ENCODE assay signal across 30 mouse cellular contexts in the genomic region with DNA sequence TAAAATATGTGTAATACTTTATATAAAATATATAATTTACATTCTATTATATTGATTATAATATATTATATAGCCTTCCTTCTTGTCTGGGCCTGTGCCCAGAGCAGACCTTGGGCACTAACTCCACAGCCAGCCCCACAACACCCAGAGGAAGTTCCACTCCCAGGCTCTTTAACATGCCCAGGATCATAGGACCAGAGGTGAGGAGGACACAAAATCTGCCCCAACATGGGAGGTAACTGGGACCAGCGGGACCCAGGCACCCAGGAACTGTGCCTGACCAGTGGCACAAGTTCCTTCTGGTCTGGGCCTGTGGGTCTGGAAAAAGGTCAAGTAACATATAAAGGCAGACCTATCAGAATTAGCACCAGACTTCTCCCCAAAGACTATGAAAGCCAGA.
"Had no signal": no experiment of that assay in that cellular context is flagged by ENCODE, and none has a peak within 500 bp of the region (broad histone marks: within the 10 kb centered on the region; RNA-seq: fewer than 3 reads in every experiment).

No protein-coding gene starts in this region.

- H3K4me1 ChIP-seq: limb, embryonic 10.5 days; limb, embryonic 12.5 days; limb, embryonic 13.5 days; limb, embryonic 15.5 days; liver, embryonic 12.5 days; liver, embryonic 13.5 days; liver, embryonic 15.5 days; lung, embryonic 15.5 days; midbrain, embryonic 12.5 days; midbrain, embryonic 13.5 days; midbrain, embryonic 15.5 days; neural tube, embryonic 12.5 days had no signal

- DNase-seq: left cerebral cortex, postnatal 4 days; liver, embryonic 13.5 days; liver, postnatal 0 days; lung, adult 18-20 months; lung, adult 2 months; lung, embryonic 14.5 days; lung, postnatal 10 days; lung, postnatal 14 days; lung, postnatal 36 days; lung, postnatal 4 days; midbrain, embryonic 14.5 days had no signal

- H3K27me3 ChIP-seq: limb, embryonic 12.5 days; limb, embryonic 13.5 days; limb, embryonic 15.5 days; liver, embryonic 12.5 days; liver, embryonic 13.5 days; liver, embryonic 15.5 days; lung, embryonic 15.5 days; megakaryocyte, embryonic 14.5 days; midbrain, embryonic 12.5 days; midbrain, embryonic 13.5 days; midbrain, embryonic 15.5 days; neural tube, embryonic 12.5 days had no signal

- ATAC-seq: liver, embryonic 12.5 days; liver, postnatal 0 days; lung, postnatal 0 days; midbrain, embryonic 13.5 days; midbrain, embryonic 15.5 days; midbrain, embryonic 16.5 days had no signal

- H3K36me3 ChIP-seq: limb, embryonic 10.5 days; limb, embryonic 12.5 days; limb, embryonic 13.5 days; limb, embryonic 15.5 days; liver, embryonic 12.5 days; liver, embryonic 13.5 days; liver, embryonic 15.5 days; lung, embryonic 15.5 days; midbrain, embryonic 12.5 days; midbrain, embryonic 13.5 days; midbrain, embryonic 15.5 days; neural tube, embryonic 12.5 days had no signal

- H3K27ac ChIP-seq: left cerebral cortex, adult 2 months; limb, embryonic 10.5 days; limb, embryonic 12.5 days; limb, embryonic 13.5 days; limb, embryonic 15.5 days; liver, embryonic 12.5 days; liver, embryonic 13.5 days; liver, embryonic 14.5 days; liver, embryonic 15.5 days; lung, embryonic 15.5 days; macrophage; midbrain, embryonic 12.5 days; midbrain, embryonic 13.5 days; midbrain, embryonic 15.5 days; neural tube, embryonic 12.5 days had no signal

- H3K4me3 ChIP-seq: left cerebral cortex, adult 2 months; limb, embryonic 10.5 days; limb, embryonic 12.5 days; limb, embryonic 13.5 days; limb, embryonic 15.5 days; liver, embryonic 12.5 days; liver, embryonic 13.5 days; liver, embryonic 15.5 days; lung, embryonic 15.5 days; megakaryocyte, embryonic 14.5 days; midbrain, embryonic 12.5 days; midbrain, embryonic 13.5 days; midbrain, embryonic 15.5 days; myocyte; neural tube, embryonic 12.5 days had no signal

- H3K9ac ChIP-seq: limb, embryonic 12.5 days; limb, embryonic 13.5 days; limb, embryonic 15.5 days; liver, embryonic 12.5 days; liver, embryonic 13.5 days; liver, embryonic 14.5 days; liver, embryonic 15.5 days; liver, postnatal 0 days; lung, embryonic 14.5 days; lung, embryonic 15.5 days; midbrain, embryonic 12.5 days; midbrain, embryonic 13.5 days; midbrain, embryonic 15.5 days; neural tube, embryonic 12.5 days had no signal

- H3K4me2 ChIP-seq: limb, embryonic 12.5 days; limb, embryonic 13.5 days; limb, embryonic 15.5 days; liver, embryonic 11.5 days; liver, embryonic 12.5 days; liver, embryonic 13.5 days; liver, embryonic 15.5 days; lung, embryonic 14.5 days; lung, embryonic 15.5 days; midbrain, embryonic 12.5 days; midbrain, embryonic 13.5 days; midbrain, embryonic 15.5 days; neural tube, embryonic 12.5 days had no signal

- H3K9me3 ChIP-seq: limb, embryonic 10.5 days; limb, embryonic 12.5 days; limb, embryonic 13.5 days; limb, embryonic 15.5 days; liver, embryonic 12.5 days; liver, embryonic 13.5 days; liver, embryonic 15.5 days; lung, embryonic 15.5 days; megakaryocyte, embryonic 14.5 days; midbrain, embryonic 12.5 days; midbrain, embryonic 13.5 days; midbrain, embryonic 15.5 days; neural tube, embryonic 12.5 days had no signal
